Mouse (Mus musculus): ENCODE results near the gene Cnksr2.
A peak's percentile ranks its signal among the peaks of the same experiment; 100 is the strongest.

Gene Cnksr2

GRCm38 (mm10) chrX:158043057-158043843, at the start of gene Cnksr2:
Gene Cnksr2, minus strand, starts transcription at chrX:158043294.
- peak; percentile 65 for DNase-seq

GRCm38 (mm10) chrX:158043844-158044140, 698 bp upstream of the Cnksr2 start:
- peak; percentile 60 for DNase-seq

- peak; percentile 52 for DNase-seq
Measured at GRCm38 (mm10) chrX:158042255-158043056, 638 bp downstream of the Cnksr2 start.

GRCm38 (mm10) chrX:158041703-158042102, 1.4 kb downstream of the Cnksr2 start:
- peak; percentile 34 for DNase-seq

GRCm38 (mm10) chrX:157951698-157952097, 91.4 kb downstream of the Cnksr2 start:
- DNase-seq = no peak

- DNase-seq = no peak
Measured at GRCm38 (mm10) chrX:157949256-157949655, 93.8 kb downstream of the Cnksr2 start.

GRCm38 (mm10) chrX:157945121-157945520, 98.0 kb downstream of the Cnksr2 start:
- DNase-seq = no peak

- DNase-seq = no peak
Measured at GRCm38 (mm10) chrX:157936611-157937010, 106.5 kb downstream of the Cnksr2 start.

- peak; percentile 50 for DNase-seq
Measured at GRCm38 (mm10) chrX:157920093-157920492, 123.0 kb downstream of the Cnksr2 start.

- no peak for DNase-seq
Measured at GRCm38 (mm10) chrX:157829983-157830382, 213.1 kb downstream of the Cnksr2 start.

GRCm38 (mm10) chrX:157818921-157819260, 224.2 kb downstream of the Cnksr2 start:
- peak; percentile 45 for DNase-seq

- DNase-seq = peak; percentile 41
Measured at GRCm38 (mm10) chrX:157818207-157818920, 224.7 kb downstream of the Cnksr2 start, which contains the start of gene Klhl34. Gene Klhl34, plus strand, starts transcription at chrX:157818435.

GRCm38 (mm10) chrX:157817571-157818206, 225.4 kb downstream of the Cnksr2 start:
- peak; percentile 50 for DNase-seq

GRCm38 (mm10) chrX:157809721-157810120, 233.4 kb downstream of the Cnksr2 start:
- DNase-seq = no peak

GRCm38 (mm10) chrX:157801669-157802068, 241.4 kb downstream of the Cnksr2 start:
- DNase-seq = no peak
